Mouse (Mus musculus): ENCODE results near the gene Sec22b.

- TF ChIP-seq CTCF (IDR thresholded peaks at IDR 0.05; ENCODE audit: low read depth, low read length) (no peak), POLR2A (IDR thresholded peaks at IDR 0.05; ENCODE audit: extremely low read depth, insufficient read depth, low read length) (no peak)
These were observed 13.2 kb upstream of the Sec22b start for GRCm38 (mm10) chr3:97887785-97888167.

All from liver, adult 2 months (tissue).